Mouse (Mus musculus): ENCODE data around the gene Prss50. TPM values are rescaled to one million over a fixed set of nuclear protein-coding genes. Genes with fewer than 3 reads are reported as not detected.
"Not testable (repeated sequence)": the region's sequence is repeated elsewhere in the genome, so short reads cannot be mapped to it uniquely, and the experiment has no call there.

Gene Prss50
- not detected for total RNA-seq (2021)
- long read RNA-seq, experiment 1: 0 reads
- long read RNA-seq, experiment 2: 0 reads

GRCm38 (mm10) chr9:110857781-110858472, at the start of gene Prss50:
Gene Prss50, plus strand, starts transcription at chr9:110857967.
- no peak within 1 kb of the TSS for H3K27ac ChIP-seq
- H3K4me3 ChIP-seq: no peak within 1 kb of the TSS
- TF ChIP-seq CTCF (IDR thresholded peaks at IDR 0.05): peak; percentile 49
- intact Hi-C loops (cut with DNase I): no loop called here
- DNase-seq: peak; percentile 22

GRCm38 (mm10) chr9:110810051-110810450, 47.7 kb upstream of the Prss50 start:
- Histone ChIP-seq H3K27ac (no peak overlapping the region), H3K4me3 (no peak overlapping the region)
- no peak for TF ChIP-seq CTCF (IDR thresholded peaks at IDR 0.05)
- no peak for DNase-seq
- intact Hi-C loops (cut with DNase I): no loop called here

GRCm38 (mm10) chr9:110813789-110814188, 44.0 kb upstream of the Prss50 start, which contains the start of gene Prss44:
Gene Prss44, plus strand, starts transcription at chr9:110813994.
- H3K4me3 ChIP-seq: no peak within 1 kb of the TSS
- no peak within 1 kb of the TSS for H3K27ac ChIP-seq
- intact Hi-C loops (cut with DNase I): no loop called here
- no peak for DNase-seq
- TF ChIP-seq CTCF (IDR thresholded peaks at IDR 0.05): no peak

- DNase-seq: not testable (repeated sequence)
These were observed 37.2 kb upstream of the Prss50 start for GRCm38 (mm10) chr9:110820546-110820945.

DNA sequence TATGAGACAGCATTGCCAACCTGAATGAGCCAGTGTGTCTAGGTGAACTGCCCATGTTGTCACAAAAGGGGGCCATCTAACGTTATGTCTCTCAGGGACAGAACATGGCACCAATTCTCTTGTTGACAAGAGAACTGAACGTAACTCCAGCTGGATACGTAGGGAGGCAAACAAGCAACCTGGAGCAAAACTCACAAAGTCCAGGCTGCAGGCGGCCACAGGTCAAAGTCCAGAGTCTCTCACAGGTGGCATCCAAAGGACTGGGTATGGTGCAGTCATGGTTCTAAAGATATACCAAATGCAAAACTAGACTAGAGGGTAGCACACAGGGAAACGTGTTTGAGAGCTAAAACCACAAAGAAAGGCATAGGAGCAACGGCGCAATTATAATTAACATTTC, 36.3 kb upstream of the Prss50 start:
- TF ChIP-seq CTCF (IDR thresholded peaks at IDR 0.05): no peak
- no peak overlapping the region for H3K4me3 ChIP-seq
- H3K27ac ChIP-seq: no peak overlapping the region
- intact Hi-C loops (cut with DNase I): no loop called here
- DNase-seq: no peak

More at GRCm38 (mm10) chr9:110820546-110820945, 37.2 kb upstream of the Prss50 start:
- intact Hi-C loops (cut with DNase I); H3K27ac ChIP-seq; H3K4me3 ChIP-seq: not testable (repeated sequence)

DNA sequence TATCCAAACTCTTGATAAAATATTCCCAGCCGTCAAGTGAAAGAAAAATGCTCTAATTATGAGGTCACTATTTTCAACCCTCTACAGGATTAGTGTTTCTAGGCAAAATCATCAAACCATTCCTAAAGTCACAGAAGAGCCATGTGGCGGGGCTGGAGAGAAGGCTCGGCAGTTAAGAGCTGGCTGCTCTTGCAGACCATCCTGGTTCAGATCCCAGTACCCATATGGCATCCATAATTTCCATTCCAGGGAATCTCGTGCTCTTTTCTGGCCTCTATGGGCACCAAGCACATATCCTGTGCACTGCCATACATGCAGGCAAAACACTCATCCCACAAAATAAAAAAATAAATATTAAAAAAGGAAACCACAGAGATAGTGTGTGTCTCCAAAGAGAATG, 32.3 kb upstream of the Prss50 start:
- no peak overlapping the region for H3K4me3 ChIP-seq
- no peak for TF ChIP-seq CTCF (IDR thresholded peaks at IDR 0.05)
- intact Hi-C loops (cut with DNase I): no loop called here
- no peak for DNase-seq
- H3K27ac ChIP-seq: no peak overlapping the region

DNA sequence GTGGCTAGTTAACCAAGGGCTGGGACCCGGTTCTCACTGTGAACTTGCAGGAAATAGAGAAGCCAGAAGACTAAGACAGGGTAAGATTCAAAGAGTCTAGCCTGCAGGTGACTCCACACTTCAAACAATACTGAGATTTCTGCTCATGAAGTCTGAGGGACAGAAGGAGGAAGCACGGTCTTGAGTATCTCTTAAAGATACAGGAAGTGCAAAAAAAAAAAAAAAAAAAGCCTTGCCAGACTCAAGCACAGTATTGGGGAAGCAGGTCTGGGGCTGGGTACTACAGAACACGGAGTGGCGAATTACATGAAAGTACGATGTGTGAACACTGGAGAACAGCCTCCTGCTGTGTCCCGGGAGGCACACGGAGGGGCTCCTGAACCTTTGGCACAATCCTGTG, 31.9 kb upstream of the Prss50 start:
- DNase-seq: no peak
- Histone ChIP-seq H3K27ac (no peak overlapping the region), H3K4me3 (no peak overlapping the region)
- intact Hi-C loops (cut with DNase I): no loop called here
- TF ChIP-seq CTCF (IDR thresholded peaks at IDR 0.05): no peak

- no peak for DNase-seq
- TF ChIP-seq CTCF (IDR thresholded peaks at IDR 0.05): no peak
- Histone ChIP-seq H3K27ac (no peak within 1 kb of the TSS), H3K4me3 (no peak within 1 kb of the TSS)
- intact Hi-C loops (cut with DNase I): no loop called here
These were observed 31.4 kb upstream of the Prss50 start, which contains the start of gene Prss43 for GRCm38 (mm10) chr9:110826390-110826789. Gene Prss43, plus strand, starts transcription at chr9:110826690.

- no peak overlapping the region for H3K27ac ChIP-seq
- H3K4me3 ChIP-seq: no peak overlapping the region
- DNase-seq: no peak
- intact Hi-C loops (cut with DNase I): no loop called here
- TF ChIP-seq CTCF (IDR thresholded peaks at IDR 0.05): no peak
These were observed 24.7 kb upstream of the Prss50 start for GRCm38 (mm10) chr9:110833021-110833420.

GRCm38 (mm10) chr9:110834411-110834810, 23.4 kb upstream of the Prss50 start, which contains the start of gene Prss45:
Gene Prss45, plus strand, starts transcription at chr9:110834588.
- no peak within 1 kb of the TSS for H3K27ac ChIP-seq
- H3K4me3 ChIP-seq: no peak within 1 kb of the TSS
- intact Hi-C loops (cut with DNase I): no loop called here
- TF ChIP-seq CTCF (IDR thresholded peaks at IDR 0.05): no peak
- DNase-seq: no peak

- DNase-seq: no peak
- no peak for TF ChIP-seq CTCF (IDR thresholded peaks at IDR 0.05)
- intact Hi-C loops (cut with DNase I): no loop called here
These were observed 22.8 kb upstream of the Prss50 start for GRCm38 (mm10) chr9:110834961-110835360.

DNA sequence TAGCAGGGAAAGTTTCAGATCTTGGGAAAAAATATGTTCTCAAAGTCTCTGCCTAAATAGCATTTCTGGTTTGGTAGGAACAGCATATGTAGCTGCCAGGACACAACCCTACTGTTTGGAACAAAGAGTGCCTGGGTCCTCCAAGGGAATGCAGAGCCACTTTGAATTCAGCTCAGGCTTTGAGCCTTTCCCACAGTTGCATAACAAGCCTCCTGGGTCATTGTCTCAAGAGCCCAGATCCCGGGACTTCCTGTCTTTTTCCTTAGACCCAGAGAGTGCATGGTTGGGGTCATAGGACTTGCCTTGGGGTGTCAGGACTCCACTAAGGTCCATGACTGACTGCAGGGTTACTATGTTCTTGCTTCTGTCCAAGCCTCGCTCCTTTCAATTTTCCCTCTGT, 21.7 kb upstream of the Prss50 start:
- Histone ChIP-seq H3K27ac (peak overlapping the region; percentile 48; the same call in 1 of the 2 replicates), H3K4me3 (no peak overlapping the region)
- no peak for DNase-seq
- TF ChIP-seq CTCF (IDR thresholded peaks at IDR 0.05): no peak
- intact Hi-C loops (cut with DNase I): no loop called here

More at GRCm38 (mm10) chr9:110834961-110835360, 22.8 kb upstream of the Prss50 start:
- H3K27ac ChIP-seq: no peak overlapping the region
- no peak overlapping the region for H3K4me3 ChIP-seq

DNA sequence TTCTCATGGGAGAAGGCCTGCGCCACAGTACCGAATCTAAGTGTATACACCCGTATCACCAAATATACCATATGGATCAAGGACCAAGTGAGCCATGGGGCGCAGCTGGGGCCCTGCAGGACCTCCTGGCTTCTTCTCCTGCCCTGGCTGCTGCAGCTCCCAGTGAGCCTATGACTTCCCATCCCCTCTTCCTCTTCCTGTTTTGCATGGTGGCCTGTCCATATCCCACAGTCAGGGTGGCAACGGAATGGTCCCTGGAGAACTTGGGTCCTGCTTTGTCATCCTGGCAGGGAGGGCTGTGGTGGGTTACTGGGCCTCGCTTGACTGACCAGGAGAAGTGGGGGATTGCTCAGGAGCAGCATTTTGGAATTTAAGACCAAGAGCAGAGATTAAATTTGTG, 16.9 kb upstream of the Prss50 start:
- Histone ChIP-seq H3K27ac (no peak overlapping the region), H3K4me3 (no peak overlapping the region)
- TF ChIP-seq CTCF (IDR thresholded peaks at IDR 0.05): no peak
- no peak for DNase-seq
- intact Hi-C loops (cut with DNase I): no loop called here

DNA sequence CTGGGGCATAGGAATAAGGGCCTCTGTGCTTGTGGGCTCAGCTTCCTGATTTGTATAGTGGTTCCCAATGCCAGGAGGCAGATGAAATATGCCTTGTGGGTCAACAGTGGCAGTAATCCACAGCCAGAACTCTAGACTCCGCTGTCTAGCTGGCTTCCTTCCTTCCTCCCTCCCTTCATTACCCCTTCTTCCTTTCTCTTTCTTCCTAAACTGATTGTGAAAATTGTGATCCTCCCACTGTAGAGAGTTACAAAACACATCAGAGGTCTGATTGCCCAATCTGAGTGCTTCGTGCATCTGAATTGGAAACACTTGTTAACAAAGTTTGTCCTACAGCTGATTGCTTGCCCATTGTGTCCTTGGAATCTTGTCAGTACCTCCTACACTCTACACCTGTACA, 16.3 kb upstream of the Prss50 start:
- intact Hi-C loops (cut with DNase I): no loop called here
- no peak for DNase-seq
- H3K27ac ChIP-seq: no peak overlapping the region
- no peak for TF ChIP-seq CTCF (IDR thresholded peaks at IDR 0.05)
- no peak overlapping the region for H3K4me3 ChIP-seq
